Mouse (Mus musculus) hindbrain, embryonic 13.5 days (tissue): ENCODE measurements around the gene Nup210. TPM values are rescaled to one million over a fixed set of nuclear protein-coding genes. Genes with fewer than 3 reads are reported as not detected.
A peak's percentile ranks its signal among the peaks of the same experiment; 100 is the strongest.

Source experiments
- ATAC-seq: fragments of 200-750 bp; cut with Nextera tagmentation; 2 replicates; pipeline ENCODE4 v1.8.0; 2017; ENCODE audit warnings: moderate TSS enrichment; ENCODE audit not compliant: low FRiP score
- H3K27ac ChIP-seq: fragments of 300-500 bp; sonication (generic); 2 replicates; pipeline ENCODE4 v1.5.1; 2015; ENCODE audit warnings: inconsistent platforms, mild to moderate bottlenecking, moderate library complexity
- H3K27me3 ChIP-seq: fragments of 300-500 bp; sonication (generic); 2 replicates; pipeline ENCODE4 v1.6.1; 2015; ENCODE audit warnings: mild to moderate bottlenecking, inconsistent platforms
- H3K36me3 ChIP-seq: fragments of 300-500 bp; sonication (generic); 2 replicates; pipeline ENCODE4 v1.6.1; 2015; ENCODE audit warnings: mild to moderate bottlenecking, inconsistent platforms
- H3K4me1 ChIP-seq: fragments of 300-500 bp; sonication (generic); replicated peaks from 2 replicates; pipeline ENCODE4 v1.6.1; 2015; ENCODE audit warnings: inconsistent platforms
- H3K4me2 ChIP-seq: fragments of 300-500 bp; sonication (generic); 2 replicates; pipeline ENCODE4 v1.6.1; 2015; ENCODE audit warnings: inconsistent platforms, mild to moderate bottlenecking, moderate library complexity
- H3K4me3 ChIP-seq: fragments of 300-500 bp; sonication (generic); 2 replicates; pipeline ENCODE4 v1.5.1; 2015; ENCODE audit warnings: mild to moderate bottlenecking, inconsistent platforms
- H3K9ac ChIP-seq: fragments of 300-500 bp; sonication (generic); 2 replicates; pipeline ENCODE4 v1.6.1; 2015; ENCODE audit warnings: mild to moderate bottlenecking, inconsistent platforms
- H3K9me3 ChIP-seq: fragments of 300-500 bp; sonication (generic); 2 replicates; pipeline ENCODE4 v1.6.1; 2016; ENCODE audit warnings: inconsistent platforms
- WGBS: fragments of 180-500 bp; shearing (Covaris S2); methylation state at CpG from one replicate; pipeline ENCODE4 v1.1.7; 2015; 5-methylcytosine and 5-hydroxymethylcytosine counted together
- polyA plus RNA-seq: library from polyadenylated mRNA; unstranded; fragments of >200 nt; fragmentation: Nextera tagmentation; extraction: Ambion mirVana; gene quantifications from 2 replicates; pipeline ENCODE4 v1.2.1, GENCODE M21; 2015

Gene Nup210
- polyA plus RNA-seq, 1 experiment from 2014 or later, result 17.4 TPM

- WGBS, result 81% methylated on average over 5 of the region's 5 CpGs
Measured at GRCm38 (mm10) chr6:91085114-91085892, 31.3 kb downstream of the Nup210 start.

GRCm38 (mm10) chr6:91080033-91080432 is 36.6 kb downstream of the Nup210 start:
- 48% methylated on average over 1 of the region's 1 CpGs for WGBS
- no peak overlapping the region for H3K4me2 ChIP-seq
- H3K27me3 ChIP-seq, result no peaks in the 10 kb centered on the region
- no peak overlapping the region for H3K4me3 ChIP-seq
- H3K9me3 ChIP-seq, result no peaks in the 10 kb centered on the region
- no peak overlapping the region for H3K9ac ChIP-seq
- H3K27ac ChIP-seq, result no peak overlapping the region
- H3K4me1 ChIP-seq, result peaks cover 8% of the 10 kb centered on the region; the same call in 1 of the 2 replicates
- ATAC-seq, result no peak
- peaks cover 41% of the 10 kb centered on the region for H3K36me3 ChIP-seq

More at GRCm38 (mm10) chr6:91085114-91085892, 31.3 kb downstream of the Nup210 start:
- H3K9me3 ChIP-seq, result no peaks in the 10 kb centered on the region
- H3K27ac ChIP-seq, result no peak overlapping the region
- peaks cover 53% of the 10 kb centered on the region for H3K36me3 ChIP-seq
- H3K4me1 ChIP-seq, result no peaks in the 10 kb centered on the region
- H3K27me3 ChIP-seq, result no peaks in the 10 kb centered on the region
- no peak overlapping the region for H3K4me3 ChIP-seq
- no peak overlapping the region for H3K4me2 ChIP-seq
- no peak overlapping the region for H3K9ac ChIP-seq
- no peak for ATAC-seq

GRCm38 (mm10) chr6:91076249-91076648 is 40.4 kb downstream of the Nup210 start:
- Histone ChIP-seq H3K36me3 (peaks cover 62% of the 10 kb centered on the region), H3K9ac (no peak overlapping the region), H3K4me3 (no peak overlapping the region), H3K4me2 (no peak overlapping the region), H3K27ac (no peak overlapping the region), H3K4me1 (peaks cover 8% of the 10 kb centered on the region; the same call in 1 of the 2 replicates), H3K27me3 (no peaks in the 10 kb centered on the region), H3K9me3 (no peaks in the 10 kb centered on the region)
- no peak for ATAC-seq
- 79% methylated on average over 9 of the region's 9 CpGs for WGBS

DNA sequence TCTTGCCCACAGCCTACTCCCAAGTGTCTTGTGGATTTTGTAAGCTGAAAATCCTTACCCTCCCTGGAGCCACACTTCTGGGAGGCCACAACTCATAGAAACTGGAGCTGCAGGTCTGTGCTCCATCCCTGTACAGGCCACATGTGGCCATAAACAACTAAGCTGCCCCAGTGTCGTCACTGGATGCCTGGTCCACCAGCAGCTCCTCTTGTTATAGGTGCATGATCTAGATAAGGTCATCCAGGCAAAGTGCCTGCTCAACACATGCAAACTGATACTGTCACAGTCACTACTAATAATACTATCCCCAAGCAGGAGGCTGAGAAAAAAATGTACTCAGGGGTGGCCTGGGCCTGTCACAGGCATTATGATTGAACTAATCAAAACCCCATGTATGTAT is 48.1 kb downstream of the Nup210 start:
- H3K27me3 ChIP-seq, result no peaks in the 10 kb centered on the region
- no peak overlapping the region for H3K4me2 ChIP-seq
- H3K36me3 ChIP-seq, result peaks cover 78% of the 10 kb centered on the region
- no peak overlapping the region for H3K27ac ChIP-seq
- no peaks in the 10 kb centered on the region for H3K9me3 ChIP-seq
- WGBS, result 87% methylated on average over 1 of the region's 1 CpGs
- no peaks in the 10 kb centered on the region for H3K4me1 ChIP-seq
- ATAC-seq, result no peak
- H3K4me3 ChIP-seq, result no peak overlapping the region
- H3K9ac ChIP-seq, result no peak overlapping the region

DNA sequence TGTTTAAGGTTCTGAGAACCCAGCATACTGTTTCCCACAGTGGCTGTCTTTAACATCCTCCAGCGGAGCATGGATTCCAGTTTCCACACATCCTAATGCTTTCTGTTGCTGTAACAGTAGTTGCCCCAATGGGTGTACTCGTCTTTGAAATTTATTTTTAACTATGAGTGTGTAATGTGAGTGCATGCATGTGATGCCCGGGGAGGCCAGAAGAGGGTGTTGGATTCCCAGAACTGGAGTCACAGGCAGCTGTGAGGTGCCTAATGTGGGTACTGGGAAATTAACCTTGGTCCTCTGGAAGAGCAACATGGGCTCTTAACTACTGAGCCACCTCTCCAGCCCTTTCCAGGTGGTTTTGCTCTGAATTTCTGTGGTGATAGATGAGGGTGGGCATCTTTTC is 49.6 kb downstream of the Nup210 start:
- WGBS, result 97% methylated on average over 3 of the region's 3 CpGs
- Histone ChIP-seq H3K9me3 (no peaks in the 10 kb centered on the region), H3K36me3 (peaks cover 76% of the 10 kb centered on the region), H3K9ac (no peak overlapping the region), H3K27ac (no peak overlapping the region), H3K4me1 (no peaks in the 10 kb centered on the region), H3K27me3 (no peaks in the 10 kb centered on the region), H3K4me3 (no peak overlapping the region), H3K4me2 (no peak overlapping the region)
- ATAC-seq, result no peak

DNA sequence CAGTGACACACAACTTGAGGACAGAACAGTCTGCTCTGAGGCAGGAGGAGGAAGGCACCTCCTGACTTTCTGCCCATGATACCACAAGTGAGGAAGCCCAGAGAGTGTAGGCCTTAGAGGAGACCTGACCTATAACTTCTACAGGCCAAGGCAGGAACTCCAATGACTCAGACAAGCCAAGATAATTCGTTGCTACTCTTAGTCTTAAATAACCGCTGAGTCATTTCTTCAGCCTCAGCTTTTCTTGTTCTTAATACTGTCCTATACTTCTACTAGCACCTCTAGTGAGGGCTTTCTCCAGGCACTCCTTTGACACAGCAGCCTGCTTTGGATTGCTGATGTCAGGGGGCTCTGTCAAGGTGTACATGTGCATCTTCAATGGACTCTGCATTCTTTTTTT is 55.3 kb downstream of the Nup210 start:
- no peak for ATAC-seq
- no peaks in the 10 kb centered on the region for H3K4me1 ChIP-seq
- no peak overlapping the region for H3K9ac ChIP-seq
- peaks cover 57% of the 10 kb centered on the region for H3K36me3 ChIP-seq
- H3K4me3 ChIP-seq, result no peak overlapping the region
- H3K27ac ChIP-seq, result no peak overlapping the region
- H3K9me3 ChIP-seq, result no peaks in the 10 kb centered on the region
- H3K27me3 ChIP-seq, result no peaks in the 10 kb centered on the region
- H3K4me2 ChIP-seq, result no peak overlapping the region
- 89% methylated on average over 2 of the region's 2 CpGs for WGBS

GRCm38 (mm10) chr6:91059711-91060110 is 56.9 kb downstream of the Nup210 start:
- Histone ChIP-seq H3K9me3 (no peaks in the 10 kb centered on the region), H3K27ac (no peak overlapping the region), H3K4me1 (no peaks in the 10 kb centered on the region), H3K27me3 (no peaks in the 10 kb centered on the region), H3K36me3 (peaks cover 65% of the 10 kb centered on the region), H3K4me3 (no peak overlapping the region), H3K9ac (no peak overlapping the region), H3K4me2 (no peak overlapping the region)
- 0 out of 2 replicates have a peak, but pooled peaks have one; percentile 21 for ATAC-seq
- whole genome bisulfite sequencing, result 46% methylated on average over 2 of the region's 2 CpGs

DNA sequence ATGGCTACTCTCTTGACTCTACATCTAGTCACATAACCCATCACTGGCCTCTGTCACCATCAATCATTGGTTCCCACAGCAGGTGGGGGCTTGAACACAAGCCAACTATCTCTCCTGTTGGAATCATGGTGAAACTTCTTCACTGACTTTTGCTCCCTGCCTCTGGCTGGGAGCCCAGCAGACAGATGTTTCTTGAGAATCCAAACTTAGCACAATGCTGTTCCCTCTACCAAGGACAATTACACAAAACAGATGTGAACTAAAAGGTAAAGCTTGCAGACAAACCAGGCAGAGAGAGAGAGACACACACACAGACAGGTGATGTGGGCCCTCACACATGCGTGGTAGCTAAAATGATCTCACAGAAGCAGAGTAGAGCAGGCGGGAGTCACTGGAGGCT is 58.6 kb downstream of the Nup210 start:
- no peak for ATAC-seq
- H3K9ac ChIP-seq, result no peak overlapping the region
- no peaks in the 10 kb centered on the region for H3K9me3 ChIP-seq
- H3K4me1 ChIP-seq, result no peaks in the 10 kb centered on the region
- H3K4me2 ChIP-seq, result no peak overlapping the region
- H3K4me3 ChIP-seq, result no peak overlapping the region
- H3K36me3 ChIP-seq, result peaks cover 66% of the 10 kb centered on the region
- 86% methylated on average over 2 of the region's 2 CpGs for WGBS
- H3K27ac ChIP-seq, result no peak overlapping the region
- H3K27me3 ChIP-seq, result no peaks in the 10 kb centered on the region

DNA sequence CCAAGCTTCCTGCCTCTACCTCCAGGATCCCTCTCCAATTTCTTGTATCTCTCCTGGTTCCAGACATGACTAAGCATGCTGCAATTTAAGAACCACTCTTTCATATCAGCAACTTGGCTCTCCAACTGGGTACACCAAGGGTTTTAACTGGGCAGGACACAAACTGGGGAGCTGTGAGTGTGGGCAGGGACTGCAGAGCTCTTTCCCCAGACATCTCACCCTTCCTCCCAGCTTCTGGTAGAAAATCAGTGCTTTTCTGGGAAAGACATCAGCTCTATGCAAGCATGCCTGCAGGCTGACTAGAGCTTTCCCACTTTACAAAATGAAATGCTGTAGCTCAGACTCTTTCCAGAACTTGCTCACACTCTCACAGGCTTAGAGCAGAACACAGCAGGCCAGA is 60.3 kb downstream of the Nup210 start:
- no peaks in the 10 kb centered on the region for H3K4me1 ChIP-seq
- H3K36me3 ChIP-seq, result peaks cover 67% of the 10 kb centered on the region
- no peak overlapping the region for H3K4me3 ChIP-seq
- ATAC-seq, result no peak
- H3K4me2 ChIP-seq, result no peak overlapping the region
- no peak overlapping the region for H3K27ac ChIP-seq
- no peak overlapping the region for H3K9ac ChIP-seq
- H3K9me3 ChIP-seq, result no peaks in the 10 kb centered on the region
- H3K27me3 ChIP-seq, result no peaks in the 10 kb centered on the region

DNA sequence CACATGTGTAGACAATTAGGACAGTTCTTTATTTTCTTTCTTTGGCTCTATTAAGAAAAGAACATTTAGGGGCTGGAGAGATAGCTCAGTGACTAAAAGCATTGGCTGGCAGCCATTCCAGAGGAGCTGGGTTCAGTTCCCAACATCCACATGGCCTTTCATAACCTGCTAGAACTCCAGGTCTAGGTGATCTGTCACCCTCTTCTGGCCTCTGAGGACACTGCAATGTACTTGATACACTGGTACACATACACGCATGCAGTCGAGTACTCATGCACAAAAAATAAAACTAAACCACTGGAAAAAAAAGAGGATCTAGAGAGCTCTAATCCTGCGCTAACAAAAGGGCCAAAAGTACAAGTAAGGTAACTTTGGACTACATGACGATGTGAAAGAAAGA is 64.1 kb downstream of the Nup210 start:
- 95% methylated on average over 4 of the region's 4 CpGs for WGBS
- Histone ChIP-seq H3K27me3 (no peaks in the 10 kb centered on the region), H3K4me1 (peaks cover 3% of the 10 kb centered on the region; the same call in 1 of the 2 replicates), H3K27ac (no peak overlapping the region), H3K9ac (no peak overlapping the region), H3K4me3 (no peak overlapping the region), H3K9me3 (no peaks in the 10 kb centered on the region), H3K4me2 (no peak overlapping the region), H3K36me3 (peaks cover 61% of the 10 kb centered on the region)
- ATAC-seq, result no peak

DNA sequence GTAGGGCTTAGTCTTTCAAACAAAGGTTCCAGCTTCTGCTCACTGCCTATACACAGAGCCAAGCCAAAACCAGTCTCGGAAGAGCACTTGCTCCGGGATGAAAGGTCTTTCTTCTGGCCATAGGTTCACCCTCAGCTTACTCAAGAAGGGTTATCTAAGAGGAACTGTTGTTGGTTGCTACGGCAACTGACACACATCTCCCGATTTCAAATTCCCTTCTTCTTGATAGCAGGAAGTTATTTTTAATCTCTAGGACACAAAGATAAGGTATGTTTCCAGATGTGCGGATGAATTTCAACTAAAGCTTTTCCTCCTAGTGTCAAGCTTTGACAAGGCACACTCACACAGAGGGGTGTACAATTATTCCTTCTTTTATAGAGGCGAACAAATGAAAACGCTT is 68.6 kb downstream of the Nup210 start:
- WGBS, result 85% methylated on average over 7 of the region's 7 CpGs
- Histone ChIP-seq H3K36me3 (peaks cover 57% of the 10 kb centered on the region), H3K9ac (no peak overlapping the region), H3K4me3 (no peak overlapping the region), H3K9me3 (no peaks in the 10 kb centered on the region), H3K4me2 (no peak overlapping the region), H3K27ac (no peak overlapping the region), H3K27me3 (no peaks in the 10 kb centered on the region), H3K4me1 (peaks cover 26% of the 10 kb centered on the region)
- no peak for ATAC-seq

DNA sequence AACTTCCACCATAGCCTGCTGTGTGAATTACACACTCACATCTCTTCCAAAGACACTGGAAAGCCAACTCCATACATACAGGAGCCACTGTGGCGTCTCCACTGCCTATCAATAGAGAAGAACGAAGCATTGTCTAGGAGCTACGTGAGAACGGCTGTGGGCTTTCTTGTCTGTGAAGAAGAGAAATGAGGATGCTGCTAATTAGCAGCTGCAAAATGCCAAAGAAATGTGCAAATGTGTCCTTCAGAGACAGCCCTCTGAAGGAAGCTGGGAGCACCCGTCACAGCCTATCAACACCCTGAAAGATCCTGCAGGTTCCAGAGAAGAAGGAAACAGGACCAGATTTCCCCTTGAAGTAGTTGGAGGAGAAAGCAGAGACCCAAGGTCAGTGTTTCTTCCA is 69.2 kb downstream of the Nup210 start:
- Histone ChIP-seq H3K9me3 (no peaks in the 10 kb centered on the region), H3K4me3 (no peak overlapping the region), H3K4me1 (peaks cover 26% of the 10 kb centered on the region), H3K27me3 (no peaks in the 10 kb centered on the region), H3K36me3 (peaks cover 57% of the 10 kb centered on the region), H3K9ac (no peak overlapping the region), H3K27ac (no peak overlapping the region), H3K4me2 (no peak overlapping the region)
- ATAC-seq, result no peak
- WGBS, result 53% methylated on average over 5 of the region's 5 CpGs

DNA sequence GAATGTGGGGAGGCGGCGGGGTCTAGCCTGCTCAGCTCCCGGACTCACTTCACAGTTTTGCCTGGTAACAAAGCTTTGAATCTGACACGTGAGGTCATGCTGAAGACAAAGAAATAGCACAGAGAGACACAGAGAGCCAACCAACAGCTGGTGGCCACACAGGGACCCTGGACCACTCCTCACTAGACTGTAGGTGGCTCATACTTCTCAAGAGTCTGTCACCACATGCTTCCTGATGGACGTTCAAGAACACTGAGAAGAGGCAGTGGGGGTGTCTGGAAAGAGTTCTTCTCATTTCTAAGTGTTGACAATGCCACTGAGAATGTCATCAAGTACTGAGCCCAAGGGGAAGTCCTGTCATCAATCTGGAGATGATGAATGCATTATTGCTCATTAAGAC is 70.4 kb downstream of the Nup210 start:
- Histone ChIP-seq H3K4me1 (peaks cover 26% of the 10 kb centered on the region), H3K27me3 (no peaks in the 10 kb centered on the region), H3K9me3 (no peaks in the 10 kb centered on the region), H3K27ac (no peak overlapping the region), H3K36me3 (peaks cover 61% of the 10 kb centered on the region), H3K4me2 (no peak overlapping the region), H3K4me3 (no peak overlapping the region), H3K9ac (0 out of 2 replicates have a peak overlapping the region, but pooled peaks have one; percentile 19)
- no peak for ATAC-seq
- 65% methylated on average over 5 of the region's 5 CpGs for WGBS
